Mouse (Mus musculus): ENCODE results near the gene Nt5e.

DNA sequence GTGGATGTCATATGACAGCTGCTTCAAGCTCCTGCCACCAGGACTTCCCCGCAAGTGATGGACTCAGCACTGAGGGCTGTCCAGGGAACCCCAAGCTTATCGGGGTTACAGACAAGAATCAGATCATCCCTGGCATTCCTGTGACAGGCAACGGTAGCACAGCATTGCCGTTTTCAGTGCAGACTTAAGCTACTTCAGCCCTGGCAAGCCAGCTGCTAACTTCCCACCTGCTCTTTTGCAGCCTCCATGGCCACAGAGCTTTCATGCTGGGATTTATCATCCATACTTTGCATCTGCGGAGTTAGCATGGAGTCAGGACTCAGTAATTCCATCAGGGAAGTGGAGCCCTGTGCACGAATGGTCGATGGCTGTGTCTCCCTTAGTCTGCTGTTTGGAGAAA lies 26.5 kb downstream of the Nt5e start:
- no peak for TF ChIP-seq TBP (conservative IDR thresholded peaks at IDR 0.05; ENCODE audit: low read depth, low read length)
- TF ChIP-seq CTCF (conservative IDR thresholded peaks at IDR 0.05 in 1 of 2, IDR thresholded peaks at IDR 0.05 in 1 of 2; ENCODE audit: low read depth in 2 of 2, low read length in 2 of 2): no peak
- TF ChIP-seq HCFC1 (IDR thresholded peaks at IDR 0.05; ENCODE audit: low read depth, low read length): no peak
- no peak for TF ChIP-seq MAX (IDR thresholded peaks at IDR 0.05; ENCODE audit: low read length)
- no peak for TF ChIP-seq POLR2A (IDR thresholded peaks at IDR 0.05; ENCODE audit: low read depth, low read length)
- no peak for TF ChIP-seq EP300 (IDR thresholded peaks at IDR 0.05; ENCODE audit: low read length)
